Mouse (Mus musculus) forelimb bud, embryonic 11.5 days (tissue): ENCODE data around the gene Acot9.
A peak's percentile ranks its signal among the peaks of the same experiment; 100 is the strongest.

ENCODE experiments used
- DNase-seq: peaks from one replicate; pipeline ENCODE4 v3.0.0-alpha.2; 2012; ENCODE audit warnings: low read depth, low spot score

Acot9 gene

DNA sequence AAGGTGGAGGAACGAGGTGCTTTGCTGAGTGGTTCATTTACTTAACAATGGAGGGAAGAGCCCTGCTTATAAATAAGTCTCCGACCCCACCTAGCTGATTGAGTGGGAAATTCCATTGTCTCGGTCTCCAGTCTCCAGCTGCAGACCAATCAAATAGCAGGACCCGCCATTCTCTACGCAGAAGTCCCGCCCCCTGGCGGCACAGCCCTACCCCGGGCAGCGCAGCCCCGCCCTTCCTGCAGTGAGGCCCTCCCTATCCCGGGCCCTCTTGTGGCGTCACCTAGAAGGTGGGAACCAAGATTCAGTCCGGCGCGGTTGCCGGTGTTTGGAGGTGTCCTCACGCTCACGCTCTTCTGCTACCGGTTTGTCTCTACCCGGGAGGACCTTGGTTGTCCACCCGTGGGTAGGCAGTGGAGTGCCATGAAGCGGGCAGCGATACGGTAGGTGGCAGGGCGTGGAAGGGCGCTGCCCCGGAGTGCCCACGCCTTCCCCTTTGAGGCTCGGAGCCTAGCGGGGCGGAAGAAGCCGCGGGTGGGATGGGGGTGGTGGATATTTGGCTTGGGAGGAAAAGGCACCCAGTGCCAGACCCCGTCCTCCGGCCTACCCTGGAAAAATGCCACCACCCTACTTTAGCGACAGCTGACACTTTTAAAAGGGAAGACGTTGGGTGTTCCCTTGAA is at the start of gene Acot9:
TSS of gene Acot9 (plus strand) at position 209 of the 680 bp plus-strand sequence.
- peak; percentile 76 for DNase-seq

- no peak for DNase-seq
Measured at GRCm38 (mm10) chrX:155214291-155215136, 47.7 kb upstream of the Acot9 start.

- peak; percentile 5 for DNase-seq
Measured at GRCm38 (mm10) chrX:155215501-155216248, 46.6 kb upstream of the Acot9 start.

GRCm38 (mm10) chrX:155216271-155216670 is 46.0 kb upstream of the Acot9 start, which contains the start of gene Sat1:
Gene Sat1, minus strand, starts transcription at chrX:155216449.
- DNase-seq, result peak; percentile 80

- DNase-seq, result no peak
Measured at GRCm38 (mm10) chrX:155218277-155218676, 44.0 kb upstream of the Acot9 start.

GRCm38 (mm10) chrX:155256856-155257255 is 5.4 kb upstream of the Acot9 start:
- DNase-seq, result no peak

GRCm38 (mm10) chrX:155262915-155263252 is 641 bp downstream of the Acot9 start:
- DNase-seq, result no peak

DNA sequence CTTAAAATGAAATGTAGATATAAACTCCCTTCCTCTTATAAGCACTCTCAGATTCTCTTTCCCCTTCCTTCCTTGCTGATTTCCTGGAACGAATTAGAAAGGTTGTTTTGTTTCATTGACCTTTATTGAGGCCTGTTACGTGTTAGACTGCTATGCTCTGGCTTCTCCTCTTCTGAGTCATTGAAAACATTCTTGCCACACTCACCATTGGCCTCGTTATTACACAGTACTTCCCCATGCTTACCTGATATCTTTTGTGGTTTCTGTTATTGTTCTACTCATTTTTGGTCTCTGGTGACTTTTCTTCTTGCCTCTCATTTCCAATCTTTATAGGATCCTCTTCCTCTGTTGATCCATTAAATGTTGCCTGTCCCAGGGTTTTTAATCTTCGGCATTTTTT is 16.2 kb downstream of the Acot9 start:
- no peak for DNase-seq

- DNase-seq, result no peak
Measured at GRCm38 (mm10) chrX:155280427-155281044, 18.3 kb downstream of the Acot9 start.

- no peak for DNase-seq
Measured at GRCm38 (mm10) chrX:155306390-155306789, 44.1 kb downstream of the Acot9 start.

DNA sequence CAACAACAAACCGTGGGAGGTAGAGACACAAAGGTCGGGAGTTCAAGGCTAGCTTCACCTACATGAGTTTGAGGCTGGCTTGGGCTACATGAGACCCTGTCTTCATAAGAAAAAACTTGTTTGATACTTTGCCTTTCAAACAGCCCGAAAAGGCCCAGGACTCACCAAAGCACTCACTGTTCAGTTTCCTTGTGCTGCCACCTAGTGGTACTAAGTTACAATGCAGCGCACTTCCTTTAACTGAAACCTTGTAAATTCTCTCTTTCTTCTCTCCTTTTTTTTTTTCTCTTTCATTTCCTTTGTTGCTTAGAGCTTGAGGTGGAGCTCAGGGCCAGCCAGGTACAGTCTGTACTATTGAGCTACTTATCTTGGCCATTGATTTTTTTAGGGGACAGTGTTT is 55.8 kb downstream of the Acot9 start:
- peak; percentile 52 for DNase-seq

DNA sequence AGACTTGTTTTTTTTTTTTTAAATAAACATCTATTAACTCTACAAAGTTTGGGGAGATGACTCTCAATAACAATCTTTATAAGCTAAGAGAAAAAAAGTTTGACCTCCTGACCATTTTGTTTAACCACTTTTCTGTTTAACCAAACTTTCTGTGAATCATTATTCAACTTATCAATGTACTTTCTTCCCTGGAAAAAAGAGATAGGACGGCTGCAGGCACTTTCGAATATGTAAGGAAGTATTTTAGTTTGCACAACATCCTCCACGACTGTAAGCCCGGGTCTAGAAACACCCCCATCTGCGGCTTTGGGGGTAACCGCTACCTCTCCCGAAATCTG is 75.3 kb downstream of the Acot9 start:
- no peak for DNase-seq

GRCm38 (mm10) chrX:155337905-155338721 is 75.9 kb downstream of the Acot9 start:
- DNase-seq, result peak; percentile 83

- DNase-seq, result no peak
Measured at GRCm38 (mm10) chrX:155340654-155341053, 78.4 kb downstream of the Acot9 start, which contains the start of gene Prdx4. Gene Prdx4, minus strand, starts transcription at chrX:155340754.

GRCm38 (mm10) chrX:155346249-155346648 is 84.0 kb downstream of the Acot9 start:
- no peak for DNase-seq
